Mouse (Mus musculus) urinary bladder, postnatal 14 days (tissue): Measurements from ENCODE around the gene Olfr896-ps1.

Experiments
- DNase-seq: peaks from one replicate; pipeline ENCODE4 v3.0.0; 2021; ENCODE audit warnings: low spot score

The Olfr896-ps1 gene

GRCm38 (mm10) chr9:38290807-38291206 is at the start of gene Olfr896-ps1:
Olfr896-ps1 (plus strand) TSS chr9:38291107.
- DNase-seq: no peak

- DNase-seq: no peak
Observed at GRCm38 (mm10) chr9:38252474-38252873, 38.4 kb upstream of the Olfr896-ps1 start, which contains the start of gene Olfr143. Olfr143 (plus strand) TSS chr9:38252774.

- DNase-seq: no peak
Observed at GRCm38 (mm10) chr9:38267551-38267950, 23.4 kb upstream of the Olfr896-ps1 start, which contains the start of gene Olfr895. Olfr895 (plus strand) TSS chr9:38267851.

- DNase-seq: no peak
Observed at GRCm38 (mm10) chr9:38328760-38329159, 37.9 kb downstream of the Olfr896-ps1 start, which contains the start of gene Olfr25. Olfr25 (plus strand) TSS chr9:38329060.
